Mouse (Mus musculus): ENCODE results near the gene Tm9sf4. TPM values are rescaled to one million over a fixed set of nuclear protein-coding genes. Genes with fewer than 3 reads are reported as not detected.

Tm9sf4 gene
- polyA plus RNA-seq, 1 experiment from 2014 or later, result 244 TPM

- H3K27ac ChIP-seq, result no peak overlapping the region
Measured at GRCm38 (mm10) chr2:153175995-153176570, 15.0 kb downstream of the Tm9sf4 start.

GRCm38 (mm10) chr2:153177188-153177587 is 16.1 kb downstream of the Tm9sf4 start:
- WGBS (ENCODE audit: missing documents), result 86% methylated on average over 3 of the region's 3 CpGs
- Histone ChIP-seq H3K4me3 (ENCODE audit: inconsistent target) (no peak overlapping the region), H3K36me3 (ENCODE audit: inconsistent target) (peaks cover 24% of the 10 kb centered on the region), H3K79me2 (ENCODE audit: inconsistent target) (peaks cover 75% of the 10 kb centered on the region), H3K27ac (no peak overlapping the region)

More at GRCm38 (mm10) chr2:153175995-153176570, 15.0 kb downstream of the Tm9sf4 start:
- Histone ChIP-seq H3K36me3 (ENCODE audit: inconsistent target) (peaks cover 14% of the 10 kb centered on the region), H3K79me2 (ENCODE audit: inconsistent target) (peaks cover 86% of the 10 kb centered on the region), H3K4me3 (ENCODE audit: inconsistent target) (no peak overlapping the region)
- 93% methylated on average over 8 of the region's 8 CpGs for WGBS (ENCODE audit: missing documents)

DNA sequence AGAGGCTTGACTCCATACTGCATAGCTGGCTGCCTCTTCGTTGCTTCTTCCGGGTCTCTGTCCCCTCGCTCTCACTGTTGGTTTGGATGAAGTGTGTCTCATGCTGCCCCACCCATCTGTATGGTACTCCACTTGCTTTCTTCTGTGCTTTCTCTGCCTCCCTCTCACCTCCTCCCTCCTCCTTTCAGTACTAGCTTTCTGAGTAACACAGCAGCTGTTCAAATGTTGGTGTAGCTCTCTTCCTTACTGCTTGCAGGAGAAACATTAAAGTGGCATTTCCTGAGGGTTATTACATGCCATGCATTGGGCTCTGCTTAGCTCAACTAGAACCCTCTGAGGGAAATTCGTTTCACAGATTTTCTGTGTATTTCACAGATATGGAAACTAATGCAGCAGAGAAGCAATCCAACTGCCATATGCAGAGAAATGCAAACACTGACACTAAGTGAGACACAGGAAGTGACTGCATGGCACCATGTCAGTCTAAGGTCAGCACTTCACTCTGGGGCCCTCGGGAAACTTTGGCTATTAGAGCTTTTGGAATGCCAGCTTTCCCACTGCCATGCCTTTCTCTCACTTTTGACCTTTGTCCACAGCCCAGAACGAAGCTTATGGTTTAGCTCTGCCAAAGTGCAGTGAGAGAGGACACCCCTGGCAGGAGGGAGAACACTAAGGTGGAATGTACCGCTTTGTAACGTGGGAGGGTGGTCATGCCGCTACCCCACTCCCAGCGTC is 18.2 kb downstream of the Tm9sf4 start:
- peaks cover 56% of the 10 kb centered on the region for H3K79me2 ChIP-seq (ENCODE audit: inconsistent target)
- peak overlapping the region; percentile 52 for H3K27ac ChIP-seq
- H3K36me3 ChIP-seq (ENCODE audit: inconsistent target), result peaks cover 39% of the 10 kb centered on the region
- 93% methylated on average over 9 of the region's 10 CpGs for WGBS (ENCODE audit: missing documents)
- H3K4me3 ChIP-seq (ENCODE audit: inconsistent target), result no peak overlapping the region

DNA sequence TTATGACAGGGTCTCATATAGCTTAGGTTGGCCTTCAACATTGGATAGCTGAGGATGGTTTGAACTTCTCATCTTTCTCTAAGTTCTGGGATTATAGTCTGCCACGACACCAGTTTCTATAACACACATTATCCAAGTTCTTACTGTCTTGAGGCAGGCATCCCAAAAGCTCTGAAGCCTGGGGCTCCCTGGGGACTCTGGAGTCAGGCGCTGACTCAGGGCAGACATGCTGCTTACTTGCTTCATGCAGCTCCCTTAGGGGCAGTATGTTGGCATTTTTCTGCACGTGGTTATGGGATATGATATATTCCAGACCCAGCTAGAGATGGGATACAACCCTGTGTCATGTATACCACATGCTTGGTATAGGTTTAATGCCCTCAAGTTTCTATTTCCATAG is 18.9 kb downstream of the Tm9sf4 start:
- 87% methylated on average over 3 of the region's 3 CpGs for WGBS (ENCODE audit: missing documents)
- H3K27ac ChIP-seq, result peak overlapping the region; percentile 52; the same call in 1 of the 2 replicates
- H3K36me3 ChIP-seq (ENCODE audit: inconsistent target), result peaks cover 39% of the 10 kb centered on the region
- no peak overlapping the region for H3K4me3 ChIP-seq (ENCODE audit: inconsistent target)
- H3K79me2 ChIP-seq (ENCODE audit: inconsistent target), result peaks cover 49% of the 10 kb centered on the region

DNA sequence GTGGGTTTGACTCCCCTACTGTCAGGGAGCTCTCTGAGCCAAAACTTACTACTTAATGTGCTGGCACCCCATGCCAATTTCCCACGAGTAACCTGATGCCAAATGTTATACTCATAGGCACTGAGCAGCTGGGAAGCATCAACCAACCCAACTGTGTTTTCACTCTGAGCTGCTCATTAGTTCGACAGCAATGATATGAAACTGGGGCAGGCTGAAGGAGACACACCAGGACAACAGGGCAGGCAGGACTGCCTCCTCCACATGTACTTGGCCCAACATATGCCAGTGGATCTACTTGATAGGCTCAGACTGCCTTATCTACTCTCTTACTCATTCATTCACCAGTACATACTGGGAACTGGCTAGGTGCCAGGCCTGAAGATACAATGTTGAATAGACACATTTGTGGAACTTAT is 25.1 kb downstream of the Tm9sf4 start:
- no peak overlapping the region for H3K27ac ChIP-seq
- WGBS (ENCODE audit: missing documents), result 88% methylated on average over 2 of the region's 2 CpGs
- H3K36me3 ChIP-seq (ENCODE audit: inconsistent target), result peaks cover 73% of the 10 kb centered on the region

GRCm38 (mm10) chr2:153187848-153188247 is 26.7 kb downstream of the Tm9sf4 start:
- Histone ChIP-seq H3K79me2 (ENCODE audit: inconsistent target) (no peaks in the 10 kb centered on the region; the same call in 1 of the 2 replicates), H3K36me3 (ENCODE audit: inconsistent target) (peaks cover 65% of the 10 kb centered on the region), H3K4me3 (ENCODE audit: inconsistent target) (no peak overlapping the region), H3K27ac (no peak overlapping the region)
- WGBS (ENCODE audit: missing documents), result 100% methylated on average over 2 of the region's 2 CpGs

More for the DNA sequence above, 25.1 kb downstream of the Tm9sf4 start:
- Histone ChIP-seq H3K79me2 (ENCODE audit: inconsistent target) (no peaks in the 10 kb centered on the region; the same call in 1 of the 2 replicates), H3K4me3 (ENCODE audit: inconsistent target) (no peak overlapping the region)

DNA sequence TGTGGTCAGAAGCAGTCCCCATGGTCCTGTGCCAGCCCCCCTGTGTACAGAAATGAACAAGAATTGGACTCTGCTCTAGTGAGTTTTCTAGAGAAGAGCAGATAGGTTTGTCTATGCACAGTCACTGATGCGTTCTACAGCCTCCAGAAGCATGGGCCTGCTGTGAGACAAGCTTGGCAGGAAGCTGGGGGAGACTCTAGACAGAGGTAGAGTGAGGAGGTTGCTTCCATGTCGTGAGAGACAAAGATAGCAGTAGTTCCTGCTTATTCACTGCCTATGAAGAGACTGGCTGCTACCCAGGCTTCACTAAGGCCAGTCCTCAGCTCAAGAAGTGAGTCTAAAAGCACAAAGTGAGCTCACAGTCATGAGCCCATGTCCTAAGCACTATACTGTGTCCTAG is 30.1 kb downstream of the Tm9sf4 start:
- Histone ChIP-seq H3K4me3 (ENCODE audit: inconsistent target) (no peak overlapping the region), H3K79me2 (ENCODE audit: inconsistent target) (no peaks in the 10 kb centered on the region), H3K36me3 (ENCODE audit: inconsistent target) (peaks cover 81% of the 10 kb centered on the region), H3K27ac (peak overlapping the region; percentile 78)
- 88% methylated on average over 2 of the region's 2 CpGs for WGBS (ENCODE audit: missing documents)

GRCm38 (mm10) chr2:153194255-153194654 is 33.2 kb downstream of the Tm9sf4 start:
- H3K36me3 ChIP-seq (ENCODE audit: inconsistent target), result peaks cover 52% of the 10 kb centered on the region
- WGBS (ENCODE audit: missing documents), result 94% methylated on average over 3 of the region's 3 CpGs
- no peak overlapping the region for H3K4me3 ChIP-seq (ENCODE audit: inconsistent target)
- H3K79me2 ChIP-seq (ENCODE audit: inconsistent target), result no peaks in the 10 kb centered on the region
- H3K27ac ChIP-seq, result no peak overlapping the region

DNA sequence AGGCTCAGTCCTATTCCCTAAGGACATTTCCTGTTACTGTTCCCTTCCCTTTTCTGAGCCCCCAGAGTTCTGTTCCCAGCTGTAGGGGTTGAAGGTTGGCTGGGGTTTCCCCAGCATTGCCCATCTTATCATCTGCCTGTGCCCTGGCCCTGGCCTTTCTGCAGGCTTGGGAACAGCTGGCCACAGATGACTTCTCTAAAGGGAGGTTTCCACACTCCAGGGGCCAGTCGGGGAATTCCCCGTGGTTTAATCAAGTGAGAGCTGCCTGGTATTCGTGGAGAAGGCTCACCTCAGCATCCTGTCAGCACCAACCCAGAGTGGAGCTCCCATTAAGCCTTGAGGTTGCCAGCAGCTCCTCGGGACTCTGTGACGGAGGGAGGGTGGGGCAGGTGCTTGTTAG is 37.4 kb downstream of the Tm9sf4 start:
- H3K4me3 ChIP-seq (ENCODE audit: inconsistent target), result no peak overlapping the region
- H3K27ac ChIP-seq, result peak overlapping the region; percentile 95
- 15% methylated on average over 5 of the region's 5 CpGs for WGBS (ENCODE audit: missing documents)
- no peaks in the 10 kb centered on the region for H3K79me2 ChIP-seq (ENCODE audit: inconsistent target)
- H3K36me3 ChIP-seq (ENCODE audit: inconsistent target), result peaks cover 46% of the 10 kb centered on the region

- peak overlapping the region; percentile 95 for H3K27ac ChIP-seq
- no peaks in the 10 kb centered on the region for H3K79me2 ChIP-seq (ENCODE audit: inconsistent target)
- peaks cover 45% of the 10 kb centered on the region for H3K36me3 ChIP-seq (ENCODE audit: inconsistent target)
- H3K4me3 ChIP-seq (ENCODE audit: inconsistent target), result no peak overlapping the region
- WGBS (ENCODE audit: missing documents), result 15% methylated on average over 2 of the region's 2 CpGs
Measured at GRCm38 (mm10) chr2:153199114-153199513, 38.0 kb downstream of the Tm9sf4 start.

GRCm38 (mm10) chr2:153202766-153203165 is 41.7 kb downstream of the Tm9sf4 start:
- no peak overlapping the region for H3K27ac ChIP-seq
- peaks cover 53% of the 10 kb centered on the region for H3K36me3 ChIP-seq (ENCODE audit: inconsistent target)
- WGBS (ENCODE audit: missing documents), result 77% methylated on average over 1 of the region's 1 CpGs
- no peak overlapping the region for H3K4me3 ChIP-seq (ENCODE audit: inconsistent target)
- no peaks in the 10 kb centered on the region for H3K79me2 ChIP-seq (ENCODE audit: inconsistent target)

DNA sequence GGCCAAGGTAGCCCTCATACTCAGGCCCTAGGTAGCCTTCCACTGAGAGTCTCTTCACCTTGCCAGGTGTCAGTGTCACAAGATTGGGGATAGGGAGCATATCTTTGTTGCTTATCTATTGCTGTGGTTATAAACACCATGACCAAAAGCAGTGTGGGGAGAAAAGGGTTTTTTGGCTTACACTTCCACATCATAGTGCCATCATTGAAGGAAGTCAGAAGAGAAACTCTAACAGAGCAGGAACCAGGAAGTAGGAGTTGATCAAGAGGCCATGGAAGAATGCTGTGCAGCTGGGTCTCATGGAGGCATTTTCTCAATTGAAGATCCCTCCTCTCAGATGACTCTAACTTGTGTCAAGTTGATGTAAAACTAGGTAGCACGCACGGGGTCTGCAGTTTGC is 47.0 kb downstream of the Tm9sf4 start:
- peaks cover 55% of the 10 kb centered on the region for H3K36me3 ChIP-seq (ENCODE audit: inconsistent target)
- no peaks in the 10 kb centered on the region for H3K79me2 ChIP-seq (ENCODE audit: inconsistent target)
- no peak overlapping the region for H3K4me3 ChIP-seq (ENCODE audit: inconsistent target)
- 96% methylated on average over 2 of the region's 2 CpGs for WGBS (ENCODE audit: missing documents)
- peak overlapping the region; percentile 13; the same call in 1 of the 2 replicates for H3K27ac ChIP-seq

GRCm38 (mm10) chr2:153209286-153209685 is 48.2 kb downstream of the Tm9sf4 start:
- Histone ChIP-seq H3K4me3 (ENCODE audit: inconsistent target) (no peak overlapping the region), H3K36me3 (ENCODE audit: inconsistent target) (peaks cover 45% of the 10 kb centered on the region), H3K79me2 (ENCODE audit: inconsistent target) (no peaks in the 10 kb centered on the region), H3K27ac (no peak overlapping the region)
- 81% methylated on average over 3 of the region's 5 CpGs for WGBS (ENCODE audit: missing documents)

- H3K27ac ChIP-seq, result no peak overlapping the region
- H3K79me2 ChIP-seq (ENCODE audit: inconsistent target), result no peaks in the 10 kb centered on the region
- WGBS (ENCODE audit: missing documents), result 82% methylated on average over 5 of the region's 5 CpGs
- no peak overlapping the region for H3K4me3 ChIP-seq (ENCODE audit: inconsistent target)
- peaks cover 27% of the 10 kb centered on the region for H3K36me3 ChIP-seq (ENCODE audit: inconsistent target)
Measured at GRCm38 (mm10) chr2:153211451-153211850, 50.3 kb downstream of the Tm9sf4 start.

DNA sequence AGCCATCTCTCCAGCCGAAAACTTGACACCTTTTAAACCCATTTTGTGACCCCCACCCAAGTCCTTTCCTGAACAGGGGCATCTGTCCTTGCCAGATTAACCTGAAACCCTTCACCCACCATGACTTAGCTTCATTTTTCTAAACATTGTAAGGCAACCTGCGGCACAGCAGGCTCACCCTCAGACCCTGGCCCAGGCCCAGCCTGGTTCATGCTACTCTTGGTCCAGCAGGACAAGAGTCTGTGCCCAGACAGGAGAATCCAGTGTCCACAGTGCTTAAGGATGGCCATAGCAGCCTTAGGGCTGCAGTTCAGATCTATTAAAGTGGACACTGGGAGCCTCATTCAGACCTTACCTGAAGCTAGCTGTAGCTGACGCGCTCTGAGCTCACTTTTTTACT is 52.2 kb downstream of the Tm9sf4 start:
- H3K36me3 ChIP-seq (ENCODE audit: inconsistent target), result peaks cover 17% of the 10 kb centered on the region
- WGBS (ENCODE audit: missing documents), result 97% methylated on average over 4 of the region's 4 CpGs
- peak overlapping the region; percentile 99 for H3K27ac ChIP-seq

More for the DNA sequence above, 52.2 kb downstream of the Tm9sf4 start:
- Histone ChIP-seq H3K79me2 (ENCODE audit: inconsistent target) (no peaks in the 10 kb centered on the region), H3K4me3 (ENCODE audit: inconsistent target) (no peak overlapping the region)
